Mouse (Mus musculus) embryo, embryonic 11.5 days (tissue): ENCODE data around the gene Slc35b1.
"Not testable (repeated sequence)": the region's sequence is repeated elsewhere in the genome, so short reads cannot be mapped to it uniquely, and the experiment has no call there.

Experiments
- DNase-seq: peaks from one replicate; pipeline ENCODE4 v3.0.0-alpha.2; 2012; ENCODE audit warnings: low read depth, low spot score

Slc35b1 gene

GRCm38 (mm10) chr11:95394112-95394511, 9.6 kb downstream of the Slc35b1 start:
- DNase-seq: no peak

GRCm38 (mm10) chr11:95396548-95396947, 12.1 kb downstream of the Slc35b1 start:
- DNase-seq: no peak

GRCm38 (mm10) chr11:95397843-95398835, 13.6 kb downstream of the Slc35b1 start:
- DNase-seq: peak; percentile 51

- DNase-seq: no peak
Measured at GRCm38 (mm10) chr11:95399520-95400020, 15.1 kb downstream of the Slc35b1 start.

GRCm38 (mm10) chr11:95401568-95401967, 17.1 kb downstream of the Slc35b1 start:
- no peak for DNase-seq

- no peak for DNase-seq
Measured at GRCm38 (mm10) chr11:95402196-95402595, 17.7 kb downstream of the Slc35b1 start.

GRCm38 (mm10) chr11:95402658-95403101, 18.2 kb downstream of the Slc35b1 start:
- no peak for DNase-seq

- no peak for DNase-seq
Measured at GRCm38 (mm10) chr11:95403382-95404340, 19.2 kb downstream of the Slc35b1 start.

GRCm38 (mm10) chr11:95405771-95406170, 21.3 kb downstream of the Slc35b1 start:
- DNase-seq: no peak

GRCm38 (mm10) chr11:95406398-95406797, 21.9 kb downstream of the Slc35b1 start:
- not testable (repeated sequence) for DNase-seq

- DNase-seq: no peak
Measured at GRCm38 (mm10) chr11:95409450-95410112, 25.1 kb downstream of the Slc35b1 start.

GRCm38 (mm10) chr11:95411453-95412013, 27.0 kb downstream of the Slc35b1 start:
- DNase-seq: no peak

GRCm38 (mm10) chr11:95412615-95413014, 28.1 kb downstream of the Slc35b1 start:
- DNase-seq: no peak

GRCm38 (mm10) chr11:95413641-95414535, 29.4 kb downstream of the Slc35b1 start, which contains the start of gene Spop:
Gene Spop (plus strand): TSS chr11:95414080.
- peak; percentile 92 for DNase-seq

- DNase-seq: peak; percentile 99
Measured at GRCm38 (mm10) chr11:95414536-95415161, 30.2 kb downstream of the Slc35b1 start.

- DNase-seq: no peak
Measured at GRCm38 (mm10) chr11:95415931-95416330, 31.4 kb downstream of the Slc35b1 start.

- DNase-seq: no peak
Measured at GRCm38 (mm10) chr11:95417341-95417740, 32.8 kb downstream of the Slc35b1 start.

- DNase-seq: no peak
Measured at GRCm38 (mm10) chr11:95420880-95421435, 36.5 kb downstream of the Slc35b1 start.

GRCm38 (mm10) chr11:95423505-95423904, 39.0 kb downstream of the Slc35b1 start:
- no peak for DNase-seq
